14 mouse cellular contexts compared by ENCODE assay signal in the genomic region with DNA sequence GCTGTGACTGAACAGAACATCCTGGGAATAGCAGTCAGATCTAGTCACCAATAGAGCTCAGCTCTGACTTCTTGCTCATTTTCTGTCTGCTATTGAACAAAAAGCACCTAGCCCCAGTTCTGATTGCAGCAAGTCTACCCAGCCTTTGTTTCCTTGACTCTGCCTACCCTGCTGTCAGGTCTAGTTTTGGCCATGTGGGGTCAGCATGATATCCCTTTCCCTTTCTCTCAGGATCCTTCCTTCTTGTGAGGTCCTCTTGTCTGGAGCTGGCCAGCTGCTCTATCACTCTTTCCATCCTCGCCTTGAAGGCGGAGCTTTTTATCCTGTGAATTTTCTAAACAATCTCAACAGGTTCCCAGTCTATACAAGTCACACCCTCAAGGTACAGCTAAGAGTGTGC.
DNase-seq lines count a peak whose midpoint lies in the region; TF ChIP-seq lines count a peak whose summit lies in the region.
"Had no signal": no experiment of that assay in that cellular context is flagged by ENCODE, and none has a peak within 500 bp of the region (broad histone marks: within the 10 kb centered on the region; RNA-seq: fewer than 3 reads in every experiment).

No protein-coding gene starts in this region.

- TF ChIP-seq POLR2A in cortical plate, adult 2 months (IDR thresholded peaks at IDR 0.05; ENCODE audit: extremely low read depth, insufficient read depth, low read length), result no peak

- H3K4me1 ChIP-seq in cortical plate, adult 2 months (ENCODE audit: control insufficient read depth, insufficient read depth, low read length), result no peaks in the 10 kb centered on the region
- H3K4me1 ChIP-seq: forebrain, embryonic 15.5 days; hindbrain, embryonic 15.5 days; midbrain, embryonic 12.5 days had no signal

- intact Hi-C loops in heart, postnatal 25 days (cut with DNase I), result no loop called here

- peak; percentile 84 for DNase-seq in heart, adult 11 months
- DNase-seq in heart, postnatal 25 days (ENCODE audit: low spot score), result no peak
- no peak for DNase-seq in layer of hippocampus, adult 2 months (ENCODE audit: low spot score in 2 of 2)
- no peak for DNase-seq in layer of hippocampus, postnatal 14 days (ENCODE audit: low spot score in 2 of 2)
- peak; percentile 32 for DNase-seq in lung, postnatal 36 days
- no peak for DNase-seq in spleen, postnatal 10 days (ENCODE audit: low spot score in 2 of 2)
- DNase-seq in adrenal gland, adult (ENCODE audit: inconsistent age in 2 of 2, low spot score in 1 of 2), result no peak
- DNase-seq: adrenal gland, postnatal 14 days; thymus, postnatal 25 days had no signal

- H3K27ac ChIP-seq in layer of hippocampus, adult 2 months, result no peak overlapping the region
- no peak overlapping the region for H3K27ac ChIP-seq in cortical plate, adult 2 months (ENCODE audit: insufficient read depth, low read length)
- H3K27ac ChIP-seq: forebrain, embryonic 15.5 days; hindbrain, embryonic 15.5 days; midbrain, embryonic 12.5 days; neural tube, embryonic 12.5 days had no signal

- no peak overlapping the region for H3K4me3 ChIP-seq in layer of hippocampus, adult 2 months
- H3K4me3 ChIP-seq in cortical plate, adult 2 months (ENCODE audit: insufficient read depth, low read length), result no peak overlapping the region
- H3K4me3 ChIP-seq: forebrain, embryonic 15.5 days; hindbrain, embryonic 15.5 days; midbrain, embryonic 12.5 days; neural tube, embryonic 12.5 days had no signal

- peak; percentile 48 for TF ChIP-seq CTCF in layer of hippocampus, adult 2 months (conservative IDR thresholded peaks at IDR 0.05)
- TF ChIP-seq CTCF in cortical plate, adult 2 months (IDR thresholded peaks at IDR 0.05; ENCODE audit: extremely low read depth, insufficient read depth, low read length), result 0 out of 2 replicates have a peak, but pooled peaks have one; percentile 19

Comparison
In these comparisons a context has a peak if more than half of its experiments do, and no peak if none do; other contexts are left out.
1. DNase-seq: peak in heart, adult 11 months (single experiment) and lung, postnatal 36 days (single experiment); none in heart, postnatal 25 days (single experiment), layer of hippocampus, adult 2 months (0 of 2), layer of hippocampus, postnatal 14 days (0 of 2), spleen, postnatal 10 days (0 of 2) and adrenal gland, adult (0 of 2).